Mouse (Mus musculus): ENCODE measurements around the gene Smndc1. TPM values are rescaled to one million over a fixed set of nuclear protein-coding genes. Genes with fewer than 3 reads are reported as not detected.

Smndc1 gene
- polyA plus RNA-seq, 1 experiment from 2014 or later: 40.5 TPM

GRCm38 (mm10) chr19:53392781-53393343, 2.5 kb upstream of the Smndc1 start:
- Histone ChIP-seq H3K4me3 (ENCODE audit: low read length) (no peak overlapping the region), H3K4me2 (ENCODE audit: low read depth, low read length) (no peak overlapping the region), H3K27ac (ENCODE audit: low read length) (no peak overlapping the region), H3K9ac (ENCODE audit: low read depth, low read length) (peak overlapping the region; percentile 33), H3K4me1 (ENCODE audit: control insufficient read depth, insufficient read depth, low read length) (peaks cover 6% of the 10 kb centered on the region), H3K36me3 (ENCODE audit: control insufficient read depth, insufficient read depth, low read length) (no peaks in the 10 kb centered on the region), H3K9me3 (ENCODE audit: control insufficient read depth, low read length) (no peaks in the 10 kb centered on the region), H3K27me3 (replicated peaks; ENCODE audit: control insufficient read depth, insufficient read depth, low read length) (no peaks in the 10 kb centered on the region)
- WGBS: 60% methylated on average over 8 of the region's 8 CpGs
- ATAC-seq: no peak

GRCm38 (mm10) chr19:53391787-53392186, 1.4 kb upstream of the Smndc1 start:
- no peak overlapping the region for H3K4me3 ChIP-seq (ENCODE audit: low read length)

GRCm38 (mm10) chr19:53391386-53391785, 1.0 kb upstream of the Smndc1 start:
- H3K4me3 ChIP-seq (ENCODE audit: low read length): peak overlapping the region; percentile 99
- peak overlapping the region; percentile 81; the same call in 1 of the 2 replicates for H3K9ac ChIP-seq (ENCODE audit: low read depth, low read length)
- no peaks in the 10 kb centered on the region for H3K27me3 ChIP-seq (replicated peaks; ENCODE audit: control insufficient read depth, insufficient read depth, low read length)
- H3K4me1 ChIP-seq (ENCODE audit: control insufficient read depth, insufficient read depth, low read length): peaks cover 6% of the 10 kb centered on the region
- peak overlapping the region; percentile 58 for H3K4me2 ChIP-seq (ENCODE audit: low read depth, low read length)
- WGBS: 46% methylated on average over 8 of the region's 8 CpGs
- no peaks in the 10 kb centered on the region for H3K36me3 ChIP-seq (ENCODE audit: control insufficient read depth, insufficient read depth, low read length)
- H3K9me3 ChIP-seq (ENCODE audit: control insufficient read depth, low read length): no peaks in the 10 kb centered on the region
- peak overlapping the region; percentile 94; the same call in 1 of the 2 replicates for H3K27ac ChIP-seq (ENCODE audit: low read length)
- no peak for ATAC-seq

More at GRCm38 (mm10) chr19:53391787-53392186, 1.4 kb upstream of the Smndc1 start:
- Histone ChIP-seq H3K9me3 (ENCODE audit: control insufficient read depth, low read length) (no peaks in the 10 kb centered on the region), H3K36me3 (ENCODE audit: control insufficient read depth, insufficient read depth, low read length) (no peaks in the 10 kb centered on the region), H3K27ac (ENCODE audit: low read length) (no peak overlapping the region), H3K9ac (ENCODE audit: low read depth, low read length) (no peak overlapping the region; the same call in 1 of the 2 replicates), H3K4me2 (ENCODE audit: low read depth, low read length) (peak overlapping the region; percentile 58; the same call in 1 of the 2 replicates), H3K27me3 (replicated peaks; ENCODE audit: control insufficient read depth, insufficient read depth, low read length) (no peaks in the 10 kb centered on the region), H3K4me1 (ENCODE audit: control insufficient read depth, insufficient read depth, low read length) (peaks cover 6% of the 10 kb centered on the region)
- 80% methylated on average over 5 of the region's 5 CpGs for WGBS
- ATAC-seq: no peak

GRCm38 (mm10) chr19:53389851-53390431, 437 bp downstream of the Smndc1 start:
- peak overlapping the region; percentile 99 for H3K27ac ChIP-seq (ENCODE audit: low read length)
- under 1% methylated on average over 55 of the region's 59 CpGs for WGBS
- no peaks in the 10 kb centered on the region for H3K27me3 ChIP-seq (replicated peaks; ENCODE audit: control insufficient read depth, insufficient read depth, low read length)
- H3K9me3 ChIP-seq (ENCODE audit: control insufficient read depth, low read length): no peaks in the 10 kb centered on the region
- H3K4me1 ChIP-seq (ENCODE audit: control insufficient read depth, insufficient read depth, low read length): peaks cover 6% of the 10 kb centered on the region
- peak overlapping the region; percentile 100 for H3K9ac ChIP-seq (ENCODE audit: low read depth, low read length)
- no peaks in the 10 kb centered on the region for H3K36me3 ChIP-seq (ENCODE audit: control insufficient read depth, insufficient read depth, low read length)
- H3K4me2 ChIP-seq (ENCODE audit: low read depth, low read length): peak overlapping the region; percentile 45
- H3K4me3 ChIP-seq (ENCODE audit: low read length): peak overlapping the region; percentile 99
- ATAC-seq: peak; percentile 91

- peak overlapping the region; percentile 99; the same call in 1 of the 2 replicates for H3K27ac ChIP-seq (ENCODE audit: low read length)
- H3K9ac ChIP-seq (ENCODE audit: low read depth, low read length): peak overlapping the region; percentile 100
- peak overlapping the region; percentile 99 for H3K4me3 ChIP-seq (ENCODE audit: low read length)
- H3K36me3 ChIP-seq (ENCODE audit: control insufficient read depth, insufficient read depth, low read length): no peaks in the 10 kb centered on the region
- ATAC-seq: no peak
- no peaks in the 10 kb centered on the region for H3K9me3 ChIP-seq (ENCODE audit: control insufficient read depth, low read length)
- no peaks in the 10 kb centered on the region for H3K27me3 ChIP-seq (replicated peaks; ENCODE audit: control insufficient read depth, insufficient read depth, low read length)
- peaks cover 6% of the 10 kb centered on the region for H3K4me1 ChIP-seq (ENCODE audit: control insufficient read depth, insufficient read depth, low read length)
- WGBS: 15% methylated on average over 6 of the region's 6 CpGs
- peak overlapping the region; percentile 45 for H3K4me2 ChIP-seq (ENCODE audit: low read depth, low read length)
Measured at GRCm38 (mm10) chr19:53389417-53389816, 961 bp downstream of the Smndc1 start.

- H3K27me3 ChIP-seq (replicated peaks; ENCODE audit: control insufficient read depth, insufficient read depth, low read length): no peaks in the 10 kb centered on the region
- H3K27ac ChIP-seq (ENCODE audit: low read length): no peak overlapping the region
- no peaks in the 10 kb centered on the region for H3K9me3 ChIP-seq (ENCODE audit: control insufficient read depth, low read length)
- H3K9ac ChIP-seq (ENCODE audit: low read depth, low read length): no peak overlapping the region
- H3K4me2 ChIP-seq (ENCODE audit: low read depth, low read length): no peak overlapping the region
- H3K4me3 ChIP-seq (ENCODE audit: low read length): no peak overlapping the region
- 92% methylated on average over 15 of the region's 15 CpGs for WGBS
- no peaks in the 10 kb centered on the region for H3K4me1 ChIP-seq (ENCODE audit: control insufficient read depth, insufficient read depth, low read length)
- H3K36me3 ChIP-seq (ENCODE audit: control insufficient read depth, insufficient read depth, low read length): peaks cover 10% of the 10 kb centered on the region; the same call in 1 of the 2 replicates
- ATAC-seq: no peak
Measured at GRCm38 (mm10) chr19:53383336-53383735, 7.0 kb downstream of the Smndc1 start.

GRCm38 (mm10) chr19:53378421-53378820, 12.0 kb downstream of the Smndc1 start:
- no peak overlapping the region for H3K4me3 ChIP-seq (ENCODE audit: low read length)
- H3K27ac ChIP-seq (ENCODE audit: low read length): no peak overlapping the region
- peaks cover 10% of the 10 kb centered on the region; the same call in 1 of the 2 replicates for H3K36me3 ChIP-seq (ENCODE audit: control insufficient read depth, insufficient read depth, low read length)
- no peaks in the 10 kb centered on the region for H3K9me3 ChIP-seq (ENCODE audit: control insufficient read depth, low read length)
- no peak overlapping the region for H3K4me2 ChIP-seq (ENCODE audit: low read depth, low read length)
- H3K4me1 ChIP-seq (ENCODE audit: control insufficient read depth, insufficient read depth, low read length): no peaks in the 10 kb centered on the region
- H3K9ac ChIP-seq (ENCODE audit: low read depth, low read length): no peak overlapping the region
- ATAC-seq: no peak
- WGBS: 89% methylated on average over 10 of the region's 10 CpGs
- H3K27me3 ChIP-seq (replicated peaks; ENCODE audit: control insufficient read depth, insufficient read depth, low read length): no peaks in the 10 kb centered on the region

GRCm38 (mm10) chr19:53377652-53378051, 12.7 kb downstream of the Smndc1 start:
- peaks cover 6% of the 10 kb centered on the region; the same call in 1 of the 2 replicates for H3K36me3 ChIP-seq (ENCODE audit: control insufficient read depth, insufficient read depth, low read length)
- no peaks in the 10 kb centered on the region for H3K4me1 ChIP-seq (ENCODE audit: control insufficient read depth, insufficient read depth, low read length)
- no peak overlapping the region for H3K27ac ChIP-seq (ENCODE audit: low read length)
- no peaks in the 10 kb centered on the region for H3K9me3 ChIP-seq (ENCODE audit: control insufficient read depth, low read length)
- no peak overlapping the region for H3K9ac ChIP-seq (ENCODE audit: low read depth, low read length)
- H3K27me3 ChIP-seq (replicated peaks; ENCODE audit: control insufficient read depth, insufficient read depth, low read length): no peaks in the 10 kb centered on the region
- H3K4me2 ChIP-seq (ENCODE audit: low read depth, low read length): no peak overlapping the region
- H3K4me3 ChIP-seq (ENCODE audit: low read length): no peak overlapping the region
- WGBS: 79% methylated on average over 8 of the region's 8 CpGs
- no peak for ATAC-seq

- Histone ChIP-seq H3K27ac (ENCODE audit: low read length) (no peak overlapping the region), H3K36me3 (ENCODE audit: control insufficient read depth, insufficient read depth, low read length) (peaks cover 12% of the 10 kb centered on the region; the same call in 1 of the 2 replicates), H3K27me3 (replicated peaks; ENCODE audit: control insufficient read depth, insufficient read depth, low read length) (no peaks in the 10 kb centered on the region), H3K4me1 (ENCODE audit: control insufficient read depth, insufficient read depth, low read length) (no peaks in the 10 kb centered on the region), H3K9ac (ENCODE audit: low read depth, low read length) (no peak overlapping the region), H3K9me3 (ENCODE audit: control insufficient read depth, low read length) (no peaks in the 10 kb centered on the region), H3K4me2 (ENCODE audit: low read depth, low read length) (no peak overlapping the region), H3K4me3 (ENCODE audit: low read length) (no peak overlapping the region)
- ATAC-seq: no peak
- WGBS: 86% methylated on average over 9 of the region's 9 CpGs
Measured at GRCm38 (mm10) chr19:53375816-53376215, 14.6 kb downstream of the Smndc1 start.
